Mouse (Mus musculus) neural tube, embryonic 11.5 days (tissue): ENCODE measurements around the gene Tsen2. TPM values are rescaled to one million over a fixed set of nuclear protein-coding genes. Genes with fewer than 3 reads are reported as not detected.

ENCODE experiments used
- ATAC-seq: fragments of 200-750 bp; cut with Nextera tagmentation; 2 replicates; pipeline ENCODE4 v1.8.0; 2017; ENCODE audit warnings: moderate number of reproducible peaks, mild to moderate bottlenecking, moderate TSS enrichment, moderate library complexity; ENCODE audit not compliant: insufficient read depth, low FRiP score, low TSS enrichment
- DNase-seq: peaks from one replicate; pipeline ENCODE4 v3.0.0-alpha.2; 2015; ENCODE audit warnings: low spot score
- H3K27ac ChIP-seq: fragments of 300-500 bp; sonication (generic); 2 replicates; pipeline ENCODE4 v1.5.1; 2014; ENCODE audit warnings: low read depth, mild to moderate bottlenecking, low read length
- H3K27me3 ChIP-seq: fragments of 300-500 bp; sonication (generic); 2 replicates; pipeline ENCODE4 v1.6.1; 2014; ENCODE audit warnings: mild to moderate bottlenecking, low read length, mixed read lengths; ENCODE audit not compliant: control insufficient read depth, insufficient read depth
- H3K36me3 ChIP-seq: fragments of 300-500 bp; sonication (generic); 2 replicates; pipeline ENCODE4 v1.6.1; 2014; ENCODE audit warnings: mild to moderate bottlenecking, low read length, moderate library complexity, mixed read lengths; ENCODE audit not compliant: control insufficient read depth, insufficient read depth
- H3K4me1 ChIP-seq: fragments of 300-500 bp; sonication (generic); 2 replicates; pipeline ENCODE4 v1.6.1; 2014; ENCODE audit warnings: low read length, mixed read lengths; ENCODE audit not compliant: control insufficient read depth, insufficient read depth
- H3K4me2 ChIP-seq: fragments of 300-500 bp; sonication (generic); 2 replicates; pipeline ENCODE4 v1.6.1; 2014; ENCODE audit warnings: low read depth, mild to moderate bottlenecking, moderate library complexity
- H3K4me3 ChIP-seq: fragments of 300-500 bp; sonication (generic); 2 replicates; pipeline ENCODE4 v1.5.1; 2014; ENCODE audit warnings: low read depth, low read length
- H3K9ac ChIP-seq: fragments of 300-500 bp; sonication (generic); 2 replicates; pipeline ENCODE4 v1.6.1; 2014; ENCODE audit warnings: mild to moderate bottlenecking, low read length
- H3K9me3 ChIP-seq: fragments of 300-500 bp; sonication (generic); 2 replicates; pipeline ENCODE4 v1.6.1; 2016; ENCODE audit warnings: low read length; ENCODE audit not compliant: control insufficient read depth
- WGBS: fragments of 180-500 bp; shearing (Covaris S2); extraction: QIAGEN DNeasy Blood & Tissue Kit; methylation state at CpG from one replicate; pipeline ENCODE4 v1.1.7; 2014; 5-methylcytosine and 5-hydroxymethylcytosine counted together
- polyA plus RNA-seq: library from polyadenylated mRNA; unstranded; fragments of >200 nt; fragmentation: Nextera tagmentation; extraction: Ambion mirVana; gene quantifications from 2 replicates; pipeline ENCODE4 v1.2.1, GENCODE M21; 2014

Gene Tsen2
- polyA plus RNA-seq, 1 experiment from 2014 or later = 30.5 TPM

GRCm38 (mm10) chr6:115558176-115558575 lies 13.7 kb downstream of the Tsen2 start:
- no peak for DNase-seq
- no peak overlapping the region for H3K4me2 ChIP-seq
- peaks cover 4% of the 10 kb centered on the region; the same call in 1 of the 2 replicates for H3K36me3 ChIP-seq
- ATAC-seq = no peak
- H3K4me3 ChIP-seq = no peak overlapping the region
- no peaks in the 10 kb centered on the region for H3K4me1 ChIP-seq
- H3K27ac ChIP-seq = no peak overlapping the region
- no peaks in the 10 kb centered on the region for H3K27me3 ChIP-seq
- no peak overlapping the region for H3K9ac ChIP-seq
- 97% methylated on average over 2 of the region's 2 CpGs for WGBS
- no peaks in the 10 kb centered on the region for H3K9me3 ChIP-seq

- Histone ChIP-seq H3K4me1 (no peaks in the 10 kb centered on the region), H3K36me3 (peaks cover 4% of the 10 kb centered on the region; the same call in 1 of the 2 replicates), H3K4me3 (no peak overlapping the region), H3K4me2 (no peak overlapping the region), H3K9ac (no peak overlapping the region), H3K9me3 (no peaks in the 10 kb centered on the region), H3K27ac (no peak overlapping the region), H3K27me3 (no peaks in the 10 kb centered on the region)
- ATAC-seq (no peak), DNase-seq (no peak)
- 75% methylated on average over 21 of the region's 21 CpGs for WGBS
Observed at GRCm38 (mm10) chr6:115559651-115560632, 15.5 kb downstream of the Tsen2 start.

- ATAC-seq (no peak), DNase-seq (no peak)
- Histone ChIP-seq H3K9ac (no peak overlapping the region), H3K4me3 (no peak overlapping the region), H3K4me1 (no peaks in the 10 kb centered on the region), H3K9me3 (no peaks in the 10 kb centered on the region), H3K4me2 (no peak overlapping the region), H3K27ac (no peak overlapping the region), H3K36me3 (peaks cover 5% of the 10 kb centered on the region), H3K27me3 (no peaks in the 10 kb centered on the region)
- 89% methylated on average over 6 of the region's 6 CpGs for WGBS
Observed at GRCm38 (mm10) chr6:115565479-115566045, 21.1 kb downstream of the Tsen2 start.

- peaks cover 6% of the 10 kb centered on the region for H3K36me3 ChIP-seq
- H3K27me3 ChIP-seq = no peaks in the 10 kb centered on the region
- H3K9me3 ChIP-seq = no peaks in the 10 kb centered on the region
- no peaks in the 10 kb centered on the region for H3K4me1 ChIP-seq
- DNase-seq (no peak), ATAC-seq (no peak)
- 87% methylated on average over 7 of the region's 7 CpGs for WGBS
- no peak overlapping the region for H3K4me2 ChIP-seq
- H3K27ac ChIP-seq = no peak overlapping the region
- no peak overlapping the region for H3K9ac ChIP-seq
- no peak overlapping the region for H3K4me3 ChIP-seq
Observed at GRCm38 (mm10) chr6:115574171-115574570, 29.7 kb downstream of the Tsen2 start.

GRCm38 (mm10) chr6:115577407-115577806 lies 32.9 kb downstream of the Tsen2 start:
- DNase-seq = no peak
- no peak overlapping the region for H3K4me2 ChIP-seq
- 87% methylated on average over 5 of the region's 5 CpGs for WGBS
- H3K4me1 ChIP-seq = no peaks in the 10 kb centered on the region
- no peaks in the 10 kb centered on the region for H3K9me3 ChIP-seq
- no peaks in the 10 kb centered on the region for H3K27me3 ChIP-seq
- peaks cover 6% of the 10 kb centered on the region; the same call in 1 of the 2 replicates for H3K36me3 ChIP-seq
- ATAC-seq = no peak
- no peak overlapping the region for H3K9ac ChIP-seq
- no peak overlapping the region for H3K27ac ChIP-seq
- H3K4me3 ChIP-seq = no peak overlapping the region

- 93% methylated on average over 9 of the region's 9 CpGs for WGBS
- no peak for ATAC-seq
Observed at GRCm38 (mm10) chr6:115577941-115578340, 33.5 kb downstream of the Tsen2 start.

GRCm38 (mm10) chr6:115580810-115581209 lies 36.3 kb downstream of the Tsen2 start:
- Histone ChIP-seq H3K36me3 (peaks cover 3% of the 10 kb centered on the region; the same call in 1 of the 2 replicates), H3K27me3 (no peaks in the 10 kb centered on the region), H3K27ac (no peak overlapping the region), H3K4me3 (no peak overlapping the region), H3K9me3 (no peaks in the 10 kb centered on the region), H3K9ac (no peak overlapping the region), H3K4me1 (no peaks in the 10 kb centered on the region), H3K4me2 (no peak overlapping the region)
- DNase-seq (no peak), ATAC-seq (no peak)
- WGBS = 92% methylated on average over 3 of the region's 3 CpGs

More at GRCm38 (mm10) chr6:115577941-115578340, 33.5 kb downstream of the Tsen2 start:
- H3K4me1 ChIP-seq = no peaks in the 10 kb centered on the region
- peaks cover 6% of the 10 kb centered on the region; the same call in 1 of the 2 replicates for H3K36me3 ChIP-seq
- H3K27me3 ChIP-seq = no peaks in the 10 kb centered on the region
- no peaks in the 10 kb centered on the region for H3K9me3 ChIP-seq
- no peak overlapping the region for H3K9ac ChIP-seq
- H3K4me2 ChIP-seq = no peak overlapping the region
- H3K27ac ChIP-seq = no peak overlapping the region
- H3K4me3 ChIP-seq = no peak overlapping the region
- DNase-seq = no peak

GRCm38 (mm10) chr6:115582328-115583115 lies 38.1 kb downstream of the Tsen2 start:
- Histone ChIP-seq H3K4me2 (no peak overlapping the region), H3K27ac (no peak overlapping the region)
- 87% methylated on average over 10 of the region's 10 CpGs for WGBS

More at GRCm38 (mm10) chr6:115582328-115583115, 38.1 kb downstream of the Tsen2 start:
- no peak overlapping the region for H3K4me3 ChIP-seq
- H3K9me3 ChIP-seq = no peaks in the 10 kb centered on the region
- no peaks in the 10 kb centered on the region for H3K27me3 ChIP-seq
- H3K9ac ChIP-seq = no peak overlapping the region
- peaks cover under 1% of the 10 kb centered on the region; the same call in 1 of the 2 replicates for H3K36me3 ChIP-seq
- DNase-seq (no peak), ATAC-seq (no peak)
- H3K4me1 ChIP-seq = no peaks in the 10 kb centered on the region
